Mouse (Mus musculus): ENCODE results near the gene Spata32. TPM values are rescaled to one million over a fixed set of nuclear protein-coding genes. Genes with fewer than 3 reads are reported as not detected.
"Not testable (repeated sequence)": the region's sequence is repeated elsewhere in the genome, so short reads cannot be mapped to it uniquely, and the experiment has no call there.

The Spata32 gene
- polyA plus RNA-seq, 1 experiment from 2014 or later: not detected

DNA sequence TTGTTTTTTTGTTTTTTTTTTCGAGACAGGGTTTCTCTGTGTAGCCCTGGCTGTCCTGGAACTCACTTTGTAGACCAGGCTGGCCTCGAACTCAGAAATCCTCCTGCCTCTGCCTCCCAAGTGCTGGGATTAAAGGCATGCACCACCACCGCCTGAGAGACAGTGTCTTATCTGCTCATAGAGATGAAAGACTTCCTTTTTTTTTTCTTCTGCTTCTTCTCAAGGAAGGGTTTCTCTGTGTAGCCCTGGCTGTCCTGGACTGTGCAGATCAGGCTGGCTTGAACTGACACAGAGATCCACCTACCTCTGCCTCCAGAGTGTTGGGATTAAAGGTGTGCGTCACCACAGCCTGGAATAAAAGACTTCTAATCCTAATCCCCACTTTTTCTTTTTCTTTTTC lies 4.5 kb upstream of the Spata32 start:
- H3K9ac ChIP-seq; H3K27ac ChIP-seq; ATAC-seq (ENCODE audit: borderline replicate concordance, extremely low read depth, low FRiP score, low TSS enrichment); H3K4me3 ChIP-seq; H3K27me3 ChIP-seq; H3K9me3 ChIP-seq; H3K4me2 ChIP-seq: not testable (repeated sequence)
- WGBS: 82% methylated on average over 4 of the region's 4 CpGs
- Histone ChIP-seq H3K4me1 (peaks cover 18% of the 10 kb centered on the region; the same call in 1 of the 2 replicates), H3K36me3 (peaks cover 29% of the 10 kb centered on the region)

DNA sequence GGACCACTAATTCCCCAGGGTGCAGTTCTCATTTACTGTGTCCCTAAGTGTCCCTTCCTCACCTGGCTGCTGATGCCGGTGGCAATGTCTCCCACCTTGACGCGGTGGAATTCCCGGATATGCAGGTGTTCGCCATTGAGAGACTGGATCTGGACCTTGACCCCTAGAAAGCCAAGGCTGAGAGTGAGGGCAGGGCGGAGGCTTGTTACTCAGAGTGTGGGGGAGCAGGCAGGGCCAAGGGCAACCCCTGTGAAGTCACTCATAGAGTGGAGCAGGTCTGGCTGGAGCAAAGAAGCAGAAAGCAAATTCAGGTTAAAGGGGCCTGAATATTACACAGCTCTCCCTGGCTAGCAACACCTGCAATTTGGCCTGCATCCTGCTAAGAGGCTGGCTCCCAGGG lies 3.2 kb upstream of the Spata32 start:
- peaks cover 4% of the 10 kb centered on the region; the same call in 1 of the 2 replicates for H3K27me3 ChIP-seq
- 89% methylated on average over 6 of the region's 6 CpGs for WGBS
- no peaks in the 10 kb centered on the region for H3K9me3 ChIP-seq
- no peak for ATAC-seq (ENCODE audit: borderline replicate concordance, extremely low read depth, low FRiP score, low TSS enrichment)
- peaks cover 20% of the 10 kb centered on the region; the same call in 1 of the 2 replicates for H3K4me1 ChIP-seq
- H3K9ac ChIP-seq: no peak overlapping the region
- no peak overlapping the region for H3K4me3 ChIP-seq
- H3K27ac ChIP-seq: no peak overlapping the region
- H3K36me3 ChIP-seq: peaks cover 29% of the 10 kb centered on the region
- no peak overlapping the region for H3K4me2 ChIP-seq

- Histone ChIP-seq H3K4me1 (peaks cover 20% of the 10 kb centered on the region; the same call in 1 of the 2 replicates), H3K27ac (no peak overlapping the region), H3K27me3 (peaks cover 4% of the 10 kb centered on the region; the same call in 1 of the 2 replicates), H3K4me3 (no peak overlapping the region), H3K9ac (no peak overlapping the region), H3K36me3 (peaks cover 24% of the 10 kb centered on the region), H3K9me3 (no peaks in the 10 kb centered on the region), H3K4me2 (no peak overlapping the region)
- WGBS: 78% methylated on average over 4 of the region's 4 CpGs
- ATAC-seq (ENCODE audit: borderline replicate concordance, extremely low read depth, low FRiP score, low TSS enrichment): no peak
Measured at GRCm38 (mm10) chr11:103219995-103220394, 1.8 kb upstream of the Spata32 start.

GRCm38 (mm10) chr11:103219259-103219658 lies 1.0 kb upstream of the Spata32 start:
- 76% methylated on average over 5 of the region's 5 CpGs for WGBS
- ATAC-seq (ENCODE audit: borderline replicate concordance, extremely low read depth, low FRiP score, low TSS enrichment): no peak
- Histone ChIP-seq H3K9ac (no peak overlapping the region), H3K36me3 (peaks cover 19% of the 10 kb centered on the region), H3K9me3 (no peaks in the 10 kb centered on the region), H3K4me1 (peaks cover 20% of the 10 kb centered on the region; the same call in 1 of the 2 replicates), H3K27me3 (peaks cover 4% of the 10 kb centered on the region; the same call in 1 of the 2 replicates), H3K4me3 (no peak overlapping the region), H3K27ac (no peak overlapping the region), H3K4me2 (no peak overlapping the region)

DNA sequence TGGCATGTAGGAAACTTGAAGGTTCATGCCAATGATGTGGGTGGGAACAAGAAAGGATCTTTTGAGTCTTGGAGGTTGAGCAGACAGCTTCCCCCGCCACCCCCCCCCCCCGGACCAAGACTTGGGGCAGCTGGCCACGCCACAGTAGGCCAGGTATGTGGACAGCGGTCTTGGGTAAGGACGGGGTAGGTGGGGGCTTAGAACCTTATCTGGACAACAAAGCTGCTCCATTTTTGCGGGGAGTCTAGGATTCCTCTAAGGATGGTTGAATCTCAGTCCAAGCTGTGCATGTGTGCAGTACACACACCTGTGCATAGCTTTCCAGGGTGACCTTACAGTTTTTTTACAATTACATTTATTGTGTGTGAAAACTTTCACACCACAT lies 277 bp upstream of the Spata32 start:
- Histone ChIP-seq H3K4me3 (peak overlapping the region; percentile 46), H3K36me3 (peaks cover 16% of the 10 kb centered on the region), H3K4me1 (peaks cover 12% of the 10 kb centered on the region; the same call in 1 of the 2 replicates), H3K27ac (no peak overlapping the region), H3K9ac (peak overlapping the region; percentile 46; the same call in 1 of the 2 replicates), H3K27me3 (peaks cover 4% of the 10 kb centered on the region; the same call in 1 of the 2 replicates), H3K4me2 (peak overlapping the region; percentile 92), H3K9me3 (no peaks in the 10 kb centered on the region)
- WGBS: 15% methylated on average over 6 of the region's 6 CpGs
- ATAC-seq (ENCODE audit: borderline replicate concordance, extremely low read depth, low FRiP score, low TSS enrichment): no peak

GRCm38 (mm10) chr11:103215355-103215754 lies 2.9 kb downstream of the Spata32 start:
- no peak overlapping the region for H3K27ac ChIP-seq
- H3K9ac ChIP-seq: no peak overlapping the region
- WGBS: 52% methylated on average over 1 of the region's 1 CpGs
- no peak for ATAC-seq (ENCODE audit: borderline replicate concordance, extremely low read depth, low FRiP score, low TSS enrichment)
- H3K27me3 ChIP-seq: peaks cover 4% of the 10 kb centered on the region; the same call in 1 of the 2 replicates
- H3K4me3 ChIP-seq: no peak overlapping the region
- no peak overlapping the region for H3K4me2 ChIP-seq
- peaks cover 6% of the 10 kb centered on the region; the same call in 1 of the 2 replicates for H3K36me3 ChIP-seq
- H3K4me1 ChIP-seq: peaks cover 12% of the 10 kb centered on the region; the same call in 1 of the 2 replicates
- H3K9me3 ChIP-seq: no peaks in the 10 kb centered on the region

DNA sequence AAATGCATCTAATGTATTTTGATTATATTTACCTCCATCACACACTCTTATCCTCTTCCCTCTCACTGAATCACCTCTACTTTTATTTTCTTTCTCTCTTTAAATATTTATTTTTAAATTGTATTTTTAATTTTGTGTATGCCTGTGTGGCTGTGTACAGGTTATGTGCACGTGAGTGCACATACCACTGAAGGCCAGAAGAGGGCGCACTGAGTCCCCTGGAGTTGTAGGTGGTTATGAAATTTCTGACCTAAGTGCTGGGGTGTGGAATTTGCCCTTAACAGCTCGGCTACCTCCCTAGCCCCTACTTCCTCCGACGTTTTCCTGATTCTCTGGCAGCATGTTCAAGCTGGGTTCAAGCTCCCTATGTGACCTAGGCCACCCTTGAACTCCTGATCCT lies 4.5 kb downstream of the Spata32 start:
- no peak for ATAC-seq (ENCODE audit: borderline replicate concordance, extremely low read depth, low FRiP score, low TSS enrichment)
- Histone ChIP-seq H3K4me3 (no peak overlapping the region), H3K9ac (no peak overlapping the region), H3K9me3 (no peaks in the 10 kb centered on the region), H3K27me3 (peaks cover 3% of the 10 kb centered on the region; the same call in 1 of the 2 replicates), H3K27ac (no peak overlapping the region), H3K4me2 (no peak overlapping the region), H3K36me3 (no peaks in the 10 kb centered on the region), H3K4me1 (peaks cover 12% of the 10 kb centered on the region; the same call in 1 of the 2 replicates)
- 75% methylated on average over 5 of the region's 5 CpGs for WGBS

- Histone ChIP-seq H3K9ac (no peak overlapping the region), H3K27ac (no peak overlapping the region), H3K9me3 (no peaks in the 10 kb centered on the region), H3K4me2 (no peak overlapping the region), H3K27me3 (no peaks in the 10 kb centered on the region), H3K36me3 (no peaks in the 10 kb centered on the region), H3K4me3 (no peak overlapping the region), H3K4me1 (no peaks in the 10 kb centered on the region)
- 50% methylated on average over 8 of the region's 8 CpGs for WGBS
- no peak for ATAC-seq (ENCODE audit: borderline replicate concordance, extremely low read depth, low FRiP score, low TSS enrichment)
Measured at GRCm38 (mm10) chr11:103210291-103210690, 7.9 kb downstream of the Spata32 start.

- ATAC-seq (ENCODE audit: borderline replicate concordance, extremely low read depth, low FRiP score, low TSS enrichment): no peak
- WGBS: 81% methylated on average over 3 of the region's 3 CpGs
- Histone ChIP-seq H3K27me3 (no peaks in the 10 kb centered on the region), H3K4me1 (no peaks in the 10 kb centered on the region), H3K9me3 (no peaks in the 10 kb centered on the region), H3K4me3 (no peak within 1 kb of the TSS), H3K4me2 (no peak within 1 kb of the TSS), H3K36me3 (no peaks in the 10 kb centered on the region), H3K27ac (no peak within 1 kb of the TSS), H3K9ac (no peak within 1 kb of the TSS)
Measured at GRCm38 (mm10) chr11:103208458-103208857, 9.8 kb downstream of the Spata32 start, which contains the start of gene 1700023F06Rik. 1700023F06Rik (minus strand) TSS chr11:103208558.

DNA sequence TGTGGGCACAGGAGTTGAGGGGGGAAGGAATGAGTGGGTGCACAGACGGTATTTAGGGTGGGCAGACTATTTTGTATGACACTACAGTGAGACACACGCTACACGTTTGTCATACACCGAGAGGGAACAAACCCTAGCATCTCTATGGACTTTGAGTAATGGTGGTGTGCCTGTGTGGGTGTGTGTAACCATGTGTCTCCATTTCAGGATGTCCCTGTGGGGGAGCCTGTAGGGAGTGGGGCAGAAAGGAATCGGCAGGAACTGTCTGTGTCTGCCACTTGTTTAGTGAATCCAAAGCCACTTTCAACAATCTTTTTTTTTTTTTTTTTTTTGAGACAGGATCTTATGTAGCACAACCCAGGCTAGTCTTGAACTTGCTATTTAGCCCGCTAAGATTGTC lies 12.0 kb downstream of the Spata32 start:
- H3K4me2 ChIP-seq: no peak overlapping the region
- H3K36me3 ChIP-seq: no peaks in the 10 kb centered on the region
- H3K4me3 ChIP-seq: no peak overlapping the region
- peaks cover 8% of the 10 kb centered on the region for H3K4me1 ChIP-seq
- H3K9ac ChIP-seq: no peak overlapping the region
- WGBS: 88% methylated on average over 6 of the region's 6 CpGs
- no peak for ATAC-seq (ENCODE audit: borderline replicate concordance, extremely low read depth, low FRiP score, low TSS enrichment)
- no peaks in the 10 kb centered on the region for H3K9me3 ChIP-seq
- peaks cover 2% of the 10 kb centered on the region; the same call in 1 of the 2 replicates for H3K27me3 ChIP-seq
- H3K27ac ChIP-seq: no peak overlapping the region

DNA sequence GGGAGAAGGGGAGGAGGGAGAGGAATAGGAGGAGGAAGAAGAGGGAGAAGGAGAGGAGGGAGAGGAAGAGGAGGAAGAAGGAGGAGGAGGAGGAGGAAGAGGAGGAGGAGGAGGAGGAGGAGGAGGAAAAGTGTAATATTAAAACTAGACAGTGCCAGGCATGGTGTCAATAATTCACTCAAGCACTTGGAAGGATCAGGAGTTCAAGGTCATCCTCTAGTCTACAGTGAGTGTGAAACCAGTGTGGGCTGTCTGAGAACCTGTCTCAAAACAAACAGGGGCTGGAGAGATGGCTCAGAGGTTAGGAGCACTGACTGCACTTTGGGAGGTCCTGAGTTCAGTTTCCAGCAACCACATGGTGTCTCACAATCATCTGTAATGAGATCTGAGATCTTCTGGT lies 15.9 kb downstream of the Spata32 start:
- Histone ChIP-seq H3K9ac (no peak overlapping the region), H3K36me3 (no peaks in the 10 kb centered on the region), H3K9me3 (no peaks in the 10 kb centered on the region), H3K4me1 (peaks cover 28% of the 10 kb centered on the region), H3K27ac (no peak overlapping the region), H3K27me3 (peaks cover 40% of the 10 kb centered on the region), H3K4me2 (no peak overlapping the region), H3K4me3 (no peak overlapping the region)
- no peak for ATAC-seq (ENCODE audit: borderline replicate concordance, extremely low read depth, low FRiP score, low TSS enrichment)

DNA sequence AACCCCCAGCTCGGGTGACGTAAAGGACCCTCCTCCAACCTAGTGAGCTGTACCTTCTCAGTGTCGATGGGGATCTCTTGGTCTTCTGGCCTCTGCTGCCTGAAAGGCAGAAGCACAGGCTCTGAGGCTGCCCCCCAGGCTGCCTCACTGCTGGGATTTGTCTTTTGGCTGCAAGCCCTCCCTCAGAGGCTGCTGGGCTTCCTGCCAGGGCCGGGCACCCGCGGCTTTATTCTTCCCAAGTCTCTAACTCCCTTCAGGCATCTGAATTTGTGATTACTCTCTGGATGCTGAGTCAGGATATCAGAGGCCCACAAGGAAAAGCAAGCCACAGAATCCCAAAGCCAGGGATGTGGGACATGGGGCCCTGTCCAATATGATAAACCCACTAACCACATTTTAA lies 16.6 kb downstream of the Spata32 start:
- Histone ChIP-seq H3K4me2 (no peak overlapping the region), H3K4me1 (peaks cover 28% of the 10 kb centered on the region), H3K4me3 (no peak overlapping the region), H3K9ac (no peak overlapping the region), H3K27me3 (peaks cover 47% of the 10 kb centered on the region), H3K9me3 (no peaks in the 10 kb centered on the region), H3K36me3 (no peaks in the 10 kb centered on the region), H3K27ac (no peak overlapping the region)
- ATAC-seq (ENCODE audit: borderline replicate concordance, extremely low read depth, low FRiP score, low TSS enrichment): peak; percentile 69; the same call in 1 of the 2 replicates
- WGBS: 15% methylated on average over 6 of the region's 6 CpGs

All from lung, embryonic 15.5 days (tissue).